Mouse (Mus musculus): ENCODE measurements around the gene Has3.
"Not testable (repeated sequence)": the region's sequence is repeated elsewhere in the genome, so short reads cannot be mapped to it uniquely, and the experiment has no call there.

The Has3 gene

GRCm38 (mm10) chr8:106887336-106888189, 17.5 kb downstream of the Has3 start:
- peak; percentile 75 to 89 for DNase-seq

GRCm38 (mm10) chr8:106888803-106889202, 18.8 kb downstream of the Has3 start:
- no peak for DNase-seq

DNA sequence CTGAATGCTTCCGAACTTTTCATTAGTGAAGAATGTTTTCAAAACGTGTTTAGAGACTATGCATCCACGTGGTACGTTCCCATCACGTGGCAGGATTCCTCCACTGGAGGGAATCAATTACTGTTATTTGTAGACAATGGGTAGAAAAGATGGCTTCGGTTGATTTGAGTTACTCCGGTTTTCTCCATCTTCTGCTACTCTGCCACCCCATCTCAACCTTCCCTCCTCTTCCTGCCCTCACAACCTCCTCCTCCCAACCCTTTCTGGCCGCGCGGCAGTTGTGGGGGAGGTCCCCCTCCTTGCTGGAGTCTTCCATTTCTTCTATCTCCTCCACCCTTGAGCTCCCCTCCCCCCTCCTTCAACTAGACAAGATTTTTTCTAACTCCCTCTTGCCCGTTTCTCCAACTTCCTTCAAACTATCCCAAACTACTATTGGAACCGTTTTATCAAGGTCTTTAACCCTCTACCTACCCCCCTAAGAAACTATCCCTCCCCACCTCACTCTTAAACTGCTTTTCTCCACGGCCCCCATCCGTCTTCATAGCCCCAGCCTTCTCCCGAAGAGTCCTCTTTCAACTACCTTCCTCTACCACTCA, 22.3 kb downstream of the Has3 start:
- DNase-seq, result no peak

GRCm38 (mm10) chr8:106892806-106893451, 22.9 kb downstream of the Has3 start:
- DNase-seq, result no peak

DNA sequence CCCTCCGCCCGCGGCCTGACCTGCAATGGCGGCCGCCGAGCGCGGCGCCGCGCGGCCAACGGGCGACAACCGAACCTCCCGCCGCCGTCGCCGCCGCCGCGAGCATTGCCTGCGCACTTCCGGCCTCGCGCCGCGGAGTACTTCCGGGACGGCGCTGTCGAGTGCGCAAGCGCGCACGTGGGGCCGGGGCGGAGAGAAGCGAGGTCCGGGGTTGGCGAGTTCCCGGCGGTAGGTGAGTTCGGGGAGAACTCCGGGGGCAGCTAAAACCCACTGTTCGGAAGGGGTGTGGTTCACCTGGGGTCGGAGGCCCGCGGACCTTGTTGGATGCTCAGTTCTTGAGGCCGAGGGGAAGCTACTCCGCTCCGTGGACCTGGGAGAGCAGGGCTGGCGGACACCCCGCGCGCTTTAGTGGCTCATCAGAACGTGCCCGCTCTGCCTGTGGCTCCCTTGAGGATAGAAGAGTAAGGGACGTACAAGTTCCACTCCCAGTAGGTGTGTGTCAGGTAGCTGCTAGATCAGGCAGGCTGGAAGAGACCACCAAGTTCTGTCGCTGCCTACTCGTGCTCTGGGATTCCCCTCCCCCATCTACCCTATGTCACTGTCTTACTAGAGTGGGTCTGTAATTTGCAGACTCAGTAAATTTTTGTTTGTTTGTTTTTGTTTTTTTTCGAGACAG, 23.6 kb downstream of the Has3 start, which contains the start of gene Utp4:
Gene Utp4 (plus strand): TSS at position 156 of the 676 bp plus-strand sequence.
- peak; percentile 89 to 94 for DNase-seq

- no peak for DNase-seq
These were observed 29.4 kb downstream of the Has3 start for GRCm38 (mm10) chr8:106899473-106899872.

DNA sequence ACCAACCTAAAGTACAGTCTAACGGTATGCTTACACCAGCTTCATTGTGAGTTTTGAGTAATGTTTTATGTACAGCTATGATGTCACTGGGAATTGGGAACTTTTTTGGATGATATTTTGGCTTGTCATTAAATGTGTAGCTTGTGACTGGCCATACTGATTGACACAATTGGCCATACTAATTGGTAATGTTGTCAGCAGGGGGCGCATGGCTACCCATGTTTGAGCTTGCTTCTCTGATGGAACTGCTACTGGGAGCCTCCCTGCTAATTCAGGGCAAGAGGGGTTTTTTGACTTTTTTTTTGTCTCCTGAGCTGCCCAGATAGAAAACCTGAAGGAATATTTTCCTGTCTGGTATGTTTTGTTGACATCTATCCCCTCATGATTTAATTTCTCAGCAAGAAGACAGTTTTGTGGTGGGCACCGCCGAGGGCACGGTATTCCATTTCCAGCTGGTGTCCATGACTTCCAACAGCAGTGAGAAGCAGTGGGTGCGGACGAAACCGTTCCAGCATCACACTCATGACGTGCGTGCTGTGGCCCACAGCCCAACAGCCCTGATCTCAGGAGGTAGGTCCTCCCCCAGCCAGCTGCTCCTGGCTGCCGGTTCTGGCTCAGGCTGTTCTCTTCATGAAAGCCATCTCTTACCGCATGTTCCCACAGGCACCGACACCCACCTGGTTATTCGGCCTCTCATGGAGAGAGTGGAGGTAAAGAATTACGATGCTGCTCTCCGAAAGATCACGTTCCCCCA, 35.9 kb downstream of the Has3 start:
- peak; percentile 35 to 70 for DNase-seq

GRCm38 (mm10) chr8:106906635-106907034, 36.6 kb downstream of the Has3 start:
- DNase-seq, result no peak

- DNase-seq, result no peak
These were observed 37.4 kb downstream of the Has3 start for GRCm38 (mm10) chr8:106907450-106907849.

DNA sequence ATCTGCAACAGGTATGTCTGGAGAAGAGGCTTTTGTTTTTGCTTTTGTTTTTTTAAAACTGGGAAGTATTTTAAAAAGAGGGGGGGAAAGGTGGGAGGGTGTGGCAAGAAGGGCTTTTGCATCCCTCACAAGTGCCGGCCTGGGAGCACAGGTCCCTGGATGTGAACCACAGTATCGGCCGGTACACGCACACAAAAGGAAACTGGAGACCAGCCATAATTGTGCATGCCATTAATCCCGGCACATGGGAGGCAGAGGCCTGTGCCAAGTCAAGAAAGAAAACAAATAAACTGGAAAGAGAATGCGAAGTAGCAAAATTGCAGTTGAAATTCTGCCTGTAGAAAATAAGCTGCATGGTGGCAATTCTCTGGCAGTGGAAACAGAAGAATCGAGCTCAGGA, 38.2 kb downstream of the Has3 start:
- no peak for DNase-seq

DNA sequence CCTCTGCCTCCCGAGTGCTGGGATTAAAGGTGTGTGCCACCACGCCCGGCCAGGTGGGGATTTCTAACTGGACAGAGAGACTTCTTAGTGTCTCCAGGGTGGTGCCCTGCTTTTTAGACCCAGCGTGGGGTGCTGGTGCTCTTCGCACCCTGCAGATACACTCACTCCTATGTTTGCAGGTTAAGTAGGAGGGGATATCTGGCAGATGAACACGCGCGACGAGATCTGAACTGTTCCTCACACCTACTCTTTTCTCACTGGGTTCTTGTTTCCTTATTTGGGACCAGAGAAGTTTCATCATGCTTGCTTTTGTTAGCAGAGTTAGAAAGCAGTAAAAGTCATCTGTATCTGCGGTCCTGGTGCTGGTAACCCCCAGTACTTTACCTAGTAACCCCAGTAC, 43.6 kb downstream of the Has3 start:
- no peak for DNase-seq

GRCm38 (mm10) chr8:106919721-106920394, 49.8 kb downstream of the Has3 start:
- no peak for DNase-seq

- no peak for DNase-seq
These were observed 50.3 kb downstream of the Has3 start for GRCm38 (mm10) chr8:106920395-106920741.

- no peak for DNase-seq
These were observed 54.0 kb downstream of the Has3 start for GRCm38 (mm10) chr8:106924057-106924456.

DNA sequence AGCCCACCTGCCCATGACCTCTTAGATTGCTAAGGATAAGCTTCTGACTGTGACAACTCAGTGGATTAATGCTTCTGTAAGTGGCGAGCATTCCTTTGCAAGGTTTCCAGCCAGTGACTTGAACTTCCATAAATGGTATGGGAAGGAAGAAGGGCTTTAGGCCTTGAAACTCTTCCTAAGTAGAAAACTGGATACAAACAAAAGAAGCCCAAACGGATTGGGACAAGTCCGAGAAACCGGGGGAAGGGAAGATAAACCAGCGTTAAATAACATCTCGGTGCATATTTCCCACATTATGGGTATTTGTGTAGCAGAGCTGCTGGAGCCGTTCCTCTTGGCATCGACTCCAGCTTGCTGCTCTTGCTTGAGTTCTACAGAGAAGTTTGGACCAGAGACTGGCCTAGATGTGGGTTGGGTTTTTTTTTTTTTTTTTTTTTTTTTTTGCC, 54.9 kb downstream of the Has3 start:
- DNase-seq, result no peak

DNA sequence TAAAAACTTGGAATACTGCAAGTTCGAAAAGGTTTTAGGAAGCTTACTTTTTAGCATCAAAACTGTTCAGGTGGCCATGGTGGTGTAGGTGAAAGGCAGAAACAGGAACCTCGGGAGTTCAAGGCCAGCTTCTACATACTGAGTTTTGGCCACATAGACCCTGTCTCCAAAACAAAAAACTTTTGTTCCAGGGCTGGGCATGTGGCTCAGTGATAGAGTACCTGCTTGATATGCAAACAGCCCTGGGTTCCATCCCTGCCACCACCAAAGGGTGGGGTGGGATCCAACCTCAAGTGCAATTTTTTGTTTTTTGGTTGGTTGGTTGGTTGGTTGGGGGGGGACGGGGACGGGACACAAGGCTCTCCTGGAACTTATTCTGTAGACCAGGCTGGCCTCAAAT, 55.4 kb downstream of the Has3 start:
- DNase-seq, result no peak

GRCm38 (mm10) chr8:106927247-106927646, 57.2 kb downstream of the Has3 start:
- peak in 1 of 2 experiments; percentile 46 for DNase-seq

DNA sequence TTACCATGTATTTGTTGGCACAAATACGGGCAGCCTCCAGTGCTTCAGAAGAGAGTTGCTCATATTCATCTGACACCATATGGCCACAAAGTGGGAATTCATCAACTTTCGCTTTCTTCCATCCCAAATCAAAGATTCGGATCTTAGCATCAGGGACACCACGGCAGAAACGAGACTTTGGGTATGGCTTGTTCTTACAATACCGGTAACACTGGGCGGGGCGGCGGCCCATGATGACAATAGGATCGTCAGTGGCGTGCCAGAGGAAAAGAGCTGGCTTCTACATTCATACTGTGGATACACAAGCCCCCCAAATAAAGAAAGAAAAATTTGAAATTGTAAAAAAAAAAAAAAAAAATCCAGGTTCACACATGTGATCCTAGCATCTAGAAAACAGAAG, 58.1 kb downstream of the Has3 start:
- not testable (repeated sequence) for DNase-seq

DNA sequence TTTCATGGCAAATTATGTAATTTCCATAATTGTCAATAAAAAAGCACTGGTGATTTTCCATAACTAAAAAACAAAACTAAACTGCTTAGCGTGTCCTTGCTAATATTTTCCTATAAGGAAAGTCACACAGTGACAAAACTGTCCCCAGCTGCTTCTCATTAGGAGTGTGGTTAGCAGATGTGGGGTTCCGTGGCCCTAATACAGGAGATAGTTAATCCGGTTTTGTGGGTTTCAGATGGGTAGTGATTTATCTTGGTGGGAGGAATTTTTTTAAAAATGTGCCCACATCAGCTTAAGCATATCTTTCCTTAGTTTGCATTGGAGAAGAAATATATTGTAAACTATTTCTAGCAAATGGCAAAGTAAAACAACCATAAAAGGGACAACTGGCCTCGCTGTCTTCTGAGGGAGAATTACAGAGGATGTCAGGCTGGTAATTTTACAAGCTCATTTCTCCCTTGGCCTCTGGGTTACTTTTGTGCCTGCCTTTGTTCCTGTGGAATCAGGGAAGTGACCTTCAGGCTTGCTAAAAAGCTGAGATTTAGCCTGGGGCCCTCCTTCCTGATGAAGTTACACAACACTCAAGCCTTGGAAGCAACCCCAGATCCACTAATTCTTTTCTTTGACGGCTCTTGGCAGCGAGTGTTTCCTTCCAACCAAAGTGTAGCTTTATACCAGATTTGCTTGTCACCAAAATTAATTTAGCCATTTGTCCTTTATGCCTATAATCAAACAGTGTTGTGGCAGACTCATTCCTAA, 59.3 kb downstream of the Has3 start:
- DNase-seq, result no peak

GRCm38 (mm10) chr8:106929921-106930320, 59.9 kb downstream of the Has3 start:
- DNase-seq, result no peak

Measured in cerebellum, postnatal 25 days (tissue).